Mouse (Mus musculus): ENCODE results near the gene Hipk4. TPM values are rescaled to one million over a fixed set of nuclear protein-coding genes. Genes with fewer than 3 reads are reported as not detected.

Hipk4 gene
- polyA plus RNA-seq, 1 experiment from 2014 or later: 0.86 TPM

GRCm38 (mm10) chr7:27529070-27529469, 6.0 kb downstream of the Hipk4 start:
- no peaks in the 10 kb centered on the region for H3K27me3 ChIP-seq (replicated peaks)
- H3K4me3 ChIP-seq (replicated peaks): no peak overlapping the region
- H3K9me3 ChIP-seq: no peaks in the 10 kb centered on the region
- no peak for ATAC-seq (ENCODE audit: insufficient read depth, low FRiP score, low read depth)
- no peak overlapping the region for H3K9ac ChIP-seq
- 0 out of 2 replicates have a peak, but pooled peaks cover 7% of the 10 kb centered on the region for H3K36me3 ChIP-seq
- H3K4me2 ChIP-seq: no peak overlapping the region
- no peaks in the 10 kb centered on the region for H3K4me1 ChIP-seq
- no peak overlapping the region for H3K27ac ChIP-seq
- 84% methylated on average over 21 of the region's 21 CpGs for WGBS

GRCm38 (mm10) chr7:27530937-27531336, 7.9 kb downstream of the Hipk4 start:
- H3K4me1 ChIP-seq: no peaks in the 10 kb centered on the region
- H3K27me3 ChIP-seq (replicated peaks): no peaks in the 10 kb centered on the region
- WGBS: 81% methylated on average over 3 of the region's 3 CpGs
- no peak for ATAC-seq (ENCODE audit: insufficient read depth, low FRiP score, low read depth)
- no peak overlapping the region for H3K27ac ChIP-seq
- H3K4me3 ChIP-seq (replicated peaks): no peak overlapping the region
- 0 out of 2 replicates have a peak, but pooled peaks cover 8% of the 10 kb centered on the region for H3K36me3 ChIP-seq
- H3K4me2 ChIP-seq: no peak overlapping the region
- H3K9me3 ChIP-seq: no peaks in the 10 kb centered on the region
- no peak overlapping the region for H3K9ac ChIP-seq

- no peak overlapping the region for H3K4me3 ChIP-seq (replicated peaks)
- no peak overlapping the region for H3K27ac ChIP-seq
- H3K9ac ChIP-seq: no peak overlapping the region
- WGBS: 83% methylated on average over 10 of the region's 10 CpGs
- no peaks in the 10 kb centered on the region for H3K27me3 ChIP-seq (replicated peaks)
- no peaks in the 10 kb centered on the region for H3K9me3 ChIP-seq
- H3K4me2 ChIP-seq: no peak overlapping the region
- no peak for ATAC-seq (ENCODE audit: insufficient read depth, low FRiP score, low read depth)
- H3K4me1 ChIP-seq: no peaks in the 10 kb centered on the region
- H3K36me3 ChIP-seq: 0 out of 2 replicates have a peak, but pooled peaks cover 10% of the 10 kb centered on the region
Measured at GRCm38 (mm10) chr7:27531707-27532106, 8.6 kb downstream of the Hipk4 start.

GRCm38 (mm10) chr7:27532480-27533050, 9.5 kb downstream of the Hipk4 start:
- no peak for ATAC-seq (ENCODE audit: insufficient read depth, low FRiP score, low read depth)
- Histone ChIP-seq H3K4me2 (no peak overlapping the region), H3K27ac (no peak overlapping the region), H3K9me3 (no peaks in the 10 kb centered on the region), H3K4me3 (replicated peaks) (no peak overlapping the region), H3K9ac (no peak overlapping the region), H3K36me3 (peaks cover 15% of the 10 kb centered on the region), H3K27me3 (replicated peaks) (no peaks in the 10 kb centered on the region), H3K4me1 (no peaks in the 10 kb centered on the region)
- WGBS: 92% methylated on average over 9 of the region's 9 CpGs

- Histone ChIP-seq H3K9me3 (no peaks in the 10 kb centered on the region), H3K27ac (no peak overlapping the region), H3K9ac (no peak overlapping the region), H3K36me3 (peaks cover 15% of the 10 kb centered on the region), H3K4me2 (no peak overlapping the region), H3K4me1 (no peaks in the 10 kb centered on the region), H3K27me3 (replicated peaks) (no peaks in the 10 kb centered on the region), H3K4me3 (replicated peaks) (no peak overlapping the region)
- WGBS: 64% methylated on average over 2 of the region's 2 CpGs
- ATAC-seq (ENCODE audit: insufficient read depth, low FRiP score, low read depth): peak; percentile 36; the same call in 1 of the 2 replicates
Measured at GRCm38 (mm10) chr7:27535386-27535785, 12.3 kb downstream of the Hipk4 start.

GRCm38 (mm10) chr7:27536618-27537017, 13.6 kb downstream of the Hipk4 start:
- H3K4me2 ChIP-seq: no peak overlapping the region
- H3K4me1 ChIP-seq: 0 out of 2 replicates have a peak, but pooled peaks cover 4% of the 10 kb centered on the region
- no peak overlapping the region for H3K27ac ChIP-seq
- 86% methylated on average over 6 of the region's 6 CpGs for WGBS
- H3K4me3 ChIP-seq (replicated peaks): no peak overlapping the region
- ATAC-seq (ENCODE audit: insufficient read depth, low FRiP score, low read depth): no peak
- no peaks in the 10 kb centered on the region for H3K27me3 ChIP-seq (replicated peaks)
- H3K9ac ChIP-seq: no peak overlapping the region
- no peaks in the 10 kb centered on the region for H3K9me3 ChIP-seq
- H3K36me3 ChIP-seq: peaks cover 15% of the 10 kb centered on the region

GRCm38 (mm10) chr7:27537998-27538397, 14.9 kb downstream of the Hipk4 start:
- peaks cover 11% of the 10 kb centered on the region for H3K36me3 ChIP-seq
- WGBS: 90% methylated on average over 8 of the region's 8 CpGs
- no peak overlapping the region for H3K9ac ChIP-seq
- no peaks in the 10 kb centered on the region for H3K9me3 ChIP-seq
- H3K27ac ChIP-seq: no peak overlapping the region
- H3K4me3 ChIP-seq (replicated peaks): no peak overlapping the region
- 0 out of 2 replicates have a peak, but pooled peaks cover 5% of the 10 kb centered on the region for H3K4me1 ChIP-seq
- no peak for ATAC-seq (ENCODE audit: insufficient read depth, low FRiP score, low read depth)
- no peak overlapping the region for H3K4me2 ChIP-seq
- H3K27me3 ChIP-seq (replicated peaks): no peaks in the 10 kb centered on the region

- WGBS: 82% methylated on average over 2 of the region's 2 CpGs
- H3K36me3 ChIP-seq: peaks cover 11% of the 10 kb centered on the region
- no peak overlapping the region for H3K4me2 ChIP-seq
Measured at GRCm38 (mm10) chr7:27538797-27539196, 15.7 kb downstream of the Hipk4 start.

GRCm38 (mm10) chr7:27540521-27540920, 17.5 kb downstream of the Hipk4 start:
- no peaks in the 10 kb centered on the region for H3K27me3 ChIP-seq (replicated peaks)
- WGBS: 60% methylated on average over 2 of the region's 2 CpGs
- H3K4me1 ChIP-seq: 0 out of 2 replicates have a peak, but pooled peaks cover 5% of the 10 kb centered on the region
- peak; percentile 78; the same call in 1 of the 2 replicates for ATAC-seq (ENCODE audit: insufficient read depth, low FRiP score, low read depth)
- H3K4me2 ChIP-seq: peak overlapping the region; percentile 11; the same call in 1 of the 2 replicates
- no peak overlapping the region for H3K4me3 ChIP-seq (replicated peaks)
- no peak overlapping the region for H3K27ac ChIP-seq
- peaks cover 11% of the 10 kb centered on the region for H3K36me3 ChIP-seq
- H3K9me3 ChIP-seq: no peaks in the 10 kb centered on the region
- no peak overlapping the region for H3K9ac ChIP-seq

More at GRCm38 (mm10) chr7:27538797-27539196, 15.7 kb downstream of the Hipk4 start:
- Histone ChIP-seq H3K4me1 (0 out of 2 replicates have a peak, but pooled peaks cover 5% of the 10 kb centered on the region), H3K4me3 (replicated peaks) (no peak overlapping the region), H3K27ac (no peak overlapping the region), H3K9me3 (no peaks in the 10 kb centered on the region), H3K9ac (no peak overlapping the region), H3K27me3 (replicated peaks) (no peaks in the 10 kb centered on the region)
- ATAC-seq (ENCODE audit: insufficient read depth, low FRiP score, low read depth): no peak

GRCm38 (mm10) chr7:27540935-27541334, 17.9 kb downstream of the Hipk4 start:
- H3K4me1 ChIP-seq: 0 out of 2 replicates have a peak, but pooled peaks cover 5% of the 10 kb centered on the region
- ATAC-seq (ENCODE audit: insufficient read depth, low FRiP score, low read depth): no peak
- no peaks in the 10 kb centered on the region for H3K9me3 ChIP-seq
- no peak overlapping the region for H3K27ac ChIP-seq
- H3K36me3 ChIP-seq: peaks cover 10% of the 10 kb centered on the region
- H3K4me3 ChIP-seq (replicated peaks): no peak overlapping the region
- WGBS: 81% methylated on average over 6 of the region's 6 CpGs
- H3K4me2 ChIP-seq: peak overlapping the region; percentile 11; the same call in 1 of the 2 replicates
- H3K9ac ChIP-seq: no peak overlapping the region
- no peaks in the 10 kb centered on the region for H3K27me3 ChIP-seq (replicated peaks)

- Histone ChIP-seq H3K9me3 (no peaks in the 10 kb centered on the region), H3K9ac (no peak overlapping the region), H3K4me3 (replicated peaks) (no peak overlapping the region), H3K27me3 (replicated peaks) (no peaks in the 10 kb centered on the region), H3K36me3 (peaks cover 7% of the 10 kb centered on the region), H3K4me2 (0 out of 2 replicates have a peak overlapping the region, but pooled peaks have one; percentile 95), H3K27ac (no peak overlapping the region), H3K4me1 (0 out of 2 replicates have a peak, but pooled peaks cover 5% of the 10 kb centered on the region)
- 74% methylated on average over 16 of the region's 16 CpGs for WGBS
- ATAC-seq (ENCODE audit: insufficient read depth, low FRiP score, low read depth): no peak
Measured at GRCm38 (mm10) chr7:27541431-27541830, 18.4 kb downstream of the Hipk4 start.

- Histone ChIP-seq H3K4me2 (peak overlapping the region; percentile 95), H3K4me1 (0 out of 2 replicates have a peak, but pooled peaks cover 5% of the 10 kb centered on the region), H3K36me3 (peaks cover 7% of the 10 kb centered on the region), H3K27me3 (replicated peaks) (no peaks in the 10 kb centered on the region), H3K27ac (no peak overlapping the region), H3K4me3 (replicated peaks) (peak overlapping the region; percentile 55), H3K9me3 (no peaks in the 10 kb centered on the region), H3K9ac (no peak overlapping the region)
- 57% methylated on average over 5 of the region's 5 CpGs for WGBS
- ATAC-seq (ENCODE audit: insufficient read depth, low FRiP score, low read depth): no peak
Measured at GRCm38 (mm10) chr7:27541922-27542321, 18.9 kb downstream of the Hipk4 start.
